Mouse (Mus musculus) urinary bladder, adult 18-20 months (tissue): Measurements from ENCODE around the gene Tmem176a.

ENCODE experiments used
- DNase-seq, 2 experiments: peaks; one replicate each; pipeline ENCODE4 v3.0.0; 2022; ENCODE audit warnings: low spot score in 2 of 2, mixed read lengths in 2 of 2

Gene Tmem176a

GRCm38 (mm10) chr6:48894203-48894602 lies 53.5 kb downstream of the Tmem176a start:
- no peak for DNase-seq

DNA sequence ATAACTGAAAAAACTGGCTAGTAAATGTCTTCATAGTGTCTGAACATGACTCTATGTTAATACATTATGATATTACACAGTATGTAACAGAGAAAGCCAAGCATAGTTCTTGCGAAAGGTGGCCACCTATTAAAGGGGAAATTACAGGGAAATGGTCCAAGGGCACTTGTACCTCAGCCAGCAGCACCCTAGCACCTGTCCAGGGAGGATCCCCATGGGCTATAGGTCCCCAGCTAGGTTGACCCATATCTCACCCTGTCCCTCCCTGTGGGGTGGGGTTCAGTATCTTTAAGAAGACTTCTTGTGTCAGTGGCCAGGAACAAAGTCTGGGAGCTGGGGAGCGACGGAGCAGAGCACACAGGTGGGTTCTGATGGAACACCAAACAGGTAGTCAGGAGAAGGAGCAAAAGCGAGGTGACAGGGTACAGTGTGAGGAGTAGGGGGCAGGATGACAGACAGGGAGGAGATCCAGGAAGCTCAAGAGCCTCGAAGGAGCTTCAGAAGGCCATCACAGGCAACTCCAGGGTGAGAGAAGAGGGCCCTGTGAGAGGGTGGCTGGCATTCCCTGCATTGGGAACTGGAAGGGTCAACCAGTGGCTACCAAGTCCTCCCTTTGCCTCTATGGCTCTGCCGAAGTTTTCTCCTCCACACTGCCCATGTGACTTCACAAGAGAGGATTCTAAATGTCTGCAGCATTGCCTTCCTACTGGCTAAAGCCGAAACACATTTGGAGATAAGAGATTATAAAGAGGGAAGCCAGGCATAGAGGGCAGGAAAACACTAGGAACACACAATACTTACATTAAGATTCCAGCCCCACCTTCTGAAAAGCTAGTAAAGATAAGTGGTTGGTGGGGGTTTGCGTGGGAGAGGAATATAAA lies 54.5 kb downstream of the Tmem176a start:
- DNase-seq = no peak

- no peak for DNase-seq
Measured at GRCm38 (mm10) chr6:48895941-48896340, 55.2 kb downstream of the Tmem176a start.
